Mouse (Mus musculus): ENCODE data around the gene Krt80. TPM values are rescaled to one million over a fixed set of nuclear protein-coding genes. Genes with fewer than 3 reads are reported as not detected.
A peak's percentile ranks its signal among the peaks of the same experiment; 100 is the strongest.

Gene Krt80
- total RNA-seq, 1 experiment from 2014 or later = 1.7 TPM

- peak; percentile 53 for ATAC-seq (replicated peaks; ENCODE audit: low read depth, poor library complexity, severe bottlenecking)
Observed at GRCm38 (mm10) chr15:101320618-101321041, 49.3 kb downstream of the Krt80 start.

GRCm38 (mm10) chr15:101320010-101320617 lies 49.8 kb downstream of the Krt80 start:
- peak; percentile 10; the same call in 1 of the 2 replicates for ATAC-seq (replicated peaks; ENCODE audit: low read depth, poor library complexity, severe bottlenecking)

GRCm38 (mm10) chr15:101318889-101319765 lies 50.8 kb downstream of the Krt80 start:
- no peak for ATAC-seq (replicated peaks; ENCODE audit: low read depth, poor library complexity, severe bottlenecking)

GRCm38 (mm10) chr15:101317814-101318500 lies 52.0 kb downstream of the Krt80 start:
- peak; percentile 16 for ATAC-seq (replicated peaks; ENCODE audit: low read depth, poor library complexity, severe bottlenecking)

- no peak for ATAC-seq (replicated peaks; ENCODE audit: low read depth, poor library complexity, severe bottlenecking)
Observed at GRCm38 (mm10) chr15:101316913-101317813, 52.8 kb downstream of the Krt80 start.

GRCm38 (mm10) chr15:101316279-101316912 lies 53.6 kb downstream of the Krt80 start:
- ATAC-seq (replicated peaks; ENCODE audit: low read depth, poor library complexity, severe bottlenecking) = no peak

GRCm38 (mm10) chr15:101315832-101316231 lies 54.1 kb downstream of the Krt80 start:
- peak; percentile 75 for ATAC-seq (replicated peaks; ENCODE audit: low read depth, poor library complexity, severe bottlenecking)

GRCm38 (mm10) chr15:101315378-101315777 lies 54.6 kb downstream of the Krt80 start:
- no peak for ATAC-seq (replicated peaks; ENCODE audit: low read depth, poor library complexity, severe bottlenecking)

GRCm38 (mm10) chr15:101312006-101312405 lies 58.0 kb downstream of the Krt80 start:
- ATAC-seq (replicated peaks; ENCODE audit: low read depth, poor library complexity, severe bottlenecking) = no peak

GRCm38 (mm10) chr15:101311087-101311770 lies 58.7 kb downstream of the Krt80 start:
- no peak for ATAC-seq (replicated peaks; ENCODE audit: low read depth, poor library complexity, severe bottlenecking)

GRCm38 (mm10) chr15:101309493-101309892 lies 60.5 kb downstream of the Krt80 start:
- ATAC-seq (replicated peaks; ENCODE audit: low read depth, poor library complexity, severe bottlenecking) = no peak

GRCm38 (mm10) chr15:101308440-101309348 lies 61.3 kb downstream of the Krt80 start:
- ATAC-seq (replicated peaks; ENCODE audit: low read depth, poor library complexity, severe bottlenecking) = peak; percentile 55

- ATAC-seq (replicated peaks; ENCODE audit: low read depth, poor library complexity, severe bottlenecking) = no peak
Observed at GRCm38 (mm10) chr15:101306459-101306858, 63.5 kb downstream of the Krt80 start.

GRCm38 (mm10) chr15:101303830-101304229 lies 66.1 kb downstream of the Krt80 start:
- ATAC-seq (replicated peaks; ENCODE audit: low read depth, poor library complexity, severe bottlenecking) = no peak

GRCm38 (mm10) chr15:101302201-101302600 lies 67.8 kb downstream of the Krt80 start:
- no peak for ATAC-seq (replicated peaks; ENCODE audit: low read depth, poor library complexity, severe bottlenecking)

GRCm38 (mm10) chr15:101300128-101300527 lies 69.8 kb downstream of the Krt80 start:
- ATAC-seq (replicated peaks; ENCODE audit: low read depth, poor library complexity, severe bottlenecking) = peak; percentile 39; the same call in 1 of the 2 replicates

GRCm38 (mm10) chr15:101299480-101299960 lies 70.4 kb downstream of the Krt80 start:
- peak; percentile 23; the same call in 1 of the 2 replicates for ATAC-seq (replicated peaks; ENCODE audit: low read depth, poor library complexity, severe bottlenecking)

Measured in common myeloid progenitor, adult 5-6 weeks (primary cell).